Mouse (Mus musculus) brain, embryonic 18.5 days (tissue): ENCODE results near the gene Pde11a.
A peak's percentile ranks its signal among the peaks of the same experiment; 100 is the strongest.

Experiments
- DNase-seq: peaks from one replicate; pipeline ENCODE4 v3.0.0-alpha.2; 2012; ENCODE audit warnings: low read depth, low spot score

Gene Pde11a

DNA sequence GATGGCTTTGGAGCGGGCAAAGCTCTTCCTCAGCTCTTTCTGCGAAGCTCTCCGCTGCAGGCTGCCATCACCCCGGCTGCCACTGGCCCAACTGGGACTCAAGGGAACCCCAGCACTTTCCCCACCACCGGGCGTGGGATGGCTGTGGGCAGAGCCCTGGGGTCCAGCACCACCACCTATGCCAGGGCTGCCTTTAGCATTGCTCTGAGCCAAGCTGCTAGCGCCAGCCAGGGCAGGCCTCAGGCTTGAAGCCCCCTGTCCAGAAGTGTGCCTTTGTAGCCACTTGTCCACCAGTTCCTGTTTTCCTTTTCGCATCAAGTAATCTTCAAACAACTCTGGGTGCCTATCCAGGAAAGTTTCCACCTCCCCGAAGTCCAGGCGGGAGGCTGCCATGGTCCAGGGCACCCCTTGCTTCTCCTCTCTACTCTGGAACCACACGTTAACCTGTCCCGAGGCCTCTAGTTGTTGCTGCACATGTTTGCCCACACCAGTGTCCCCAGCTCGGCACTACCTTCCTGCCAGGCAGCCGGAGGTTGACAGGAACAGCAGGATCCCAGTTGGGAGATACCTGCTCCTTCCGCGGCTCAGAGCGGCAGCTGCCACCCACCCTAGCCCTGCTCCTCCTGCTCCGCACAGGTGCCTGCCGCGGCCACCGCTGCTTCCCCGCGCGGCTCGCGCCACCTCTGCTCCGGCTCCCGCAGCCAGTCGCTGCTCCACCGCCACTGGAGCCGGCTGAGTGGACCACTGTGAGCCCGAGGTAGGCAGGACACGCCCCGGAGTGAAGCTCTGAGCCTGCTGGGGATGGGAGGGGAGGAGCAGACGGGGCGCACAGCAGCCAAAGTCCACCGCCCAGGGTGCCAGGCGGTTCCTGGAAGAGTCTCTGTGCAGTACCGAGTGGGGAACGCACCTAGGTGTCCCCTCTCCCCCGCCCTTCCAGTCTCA is at the start of gene Pde11a:
Pde11a (minus strand) TSS at position 560 of the 942 bp plus-strand sequence.
- DNase-seq = no peak

DNA sequence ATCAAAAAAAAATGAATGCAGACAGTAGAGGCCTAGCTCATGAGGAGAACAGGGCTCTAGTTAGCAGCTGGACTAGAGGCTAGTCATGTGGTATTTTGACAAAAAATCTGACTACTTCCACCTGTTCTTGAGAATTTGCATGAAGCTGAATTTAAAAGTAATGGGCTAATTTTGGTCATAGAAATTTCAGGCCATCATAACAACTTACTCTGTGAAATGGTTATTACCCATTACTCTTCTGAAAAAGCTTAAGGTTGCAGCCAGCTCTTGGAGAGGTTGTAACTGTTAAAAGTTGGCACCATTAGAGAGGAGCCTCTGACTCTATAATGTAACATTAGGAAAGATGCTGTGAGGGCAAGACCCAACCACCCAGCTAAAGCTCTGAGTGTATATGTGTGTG is 48.0 kb upstream of the Pde11a start:
- no peak for DNase-seq

DNA sequence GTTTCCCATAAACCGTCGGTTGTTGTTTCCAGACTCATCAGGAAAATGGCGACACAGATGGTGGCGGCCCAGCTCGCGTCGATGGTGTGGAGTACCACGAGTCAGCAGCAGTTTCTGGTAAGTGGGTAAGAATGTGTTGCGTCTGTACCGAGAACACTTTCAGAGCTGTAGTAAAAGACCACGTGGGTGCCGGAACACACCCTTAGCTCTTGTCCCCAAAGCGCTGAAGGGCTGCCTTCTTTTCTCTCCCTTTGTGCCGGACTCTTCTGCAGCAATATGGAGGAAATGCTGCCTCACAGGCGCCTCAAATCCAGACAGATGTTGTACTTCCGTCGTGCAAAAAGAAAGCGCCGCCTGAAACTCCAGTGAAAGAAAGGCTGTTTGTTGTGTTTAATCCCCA is 40.1 kb upstream of the Pde11a start:
- no peak for DNase-seq

DNA sequence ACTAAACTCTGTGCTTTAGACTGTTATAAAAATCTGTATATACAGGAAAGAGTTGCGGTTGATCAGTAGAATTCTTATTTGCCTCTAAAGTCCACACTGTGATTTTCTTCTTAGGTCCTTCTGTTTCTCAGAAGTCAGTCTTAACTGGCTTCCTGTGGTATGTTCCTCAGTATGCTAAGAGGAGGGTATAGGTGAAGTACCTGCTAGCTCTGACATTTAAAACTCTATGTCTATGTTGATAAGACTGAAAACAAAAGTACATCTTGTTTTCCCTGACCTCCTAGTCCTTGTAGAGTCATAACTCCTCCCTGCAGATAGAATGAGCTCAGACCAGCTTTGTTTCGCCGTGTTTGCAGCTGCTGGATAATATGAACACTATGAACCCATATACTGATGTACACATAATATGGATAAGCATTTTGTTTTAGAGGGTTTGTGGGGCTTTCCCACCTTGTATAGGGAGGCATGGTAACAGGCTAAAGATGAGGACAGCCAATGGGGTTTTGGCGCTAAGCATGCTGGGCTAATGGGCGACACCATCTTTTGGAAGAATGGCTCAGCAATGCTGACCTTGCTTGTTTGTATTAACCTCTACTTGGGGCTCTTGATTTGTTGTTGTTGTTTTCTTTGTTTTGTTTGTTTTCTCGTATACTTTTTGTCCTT is 36.1 kb upstream of the Pde11a start:
- DNase-seq = no peak

DNA sequence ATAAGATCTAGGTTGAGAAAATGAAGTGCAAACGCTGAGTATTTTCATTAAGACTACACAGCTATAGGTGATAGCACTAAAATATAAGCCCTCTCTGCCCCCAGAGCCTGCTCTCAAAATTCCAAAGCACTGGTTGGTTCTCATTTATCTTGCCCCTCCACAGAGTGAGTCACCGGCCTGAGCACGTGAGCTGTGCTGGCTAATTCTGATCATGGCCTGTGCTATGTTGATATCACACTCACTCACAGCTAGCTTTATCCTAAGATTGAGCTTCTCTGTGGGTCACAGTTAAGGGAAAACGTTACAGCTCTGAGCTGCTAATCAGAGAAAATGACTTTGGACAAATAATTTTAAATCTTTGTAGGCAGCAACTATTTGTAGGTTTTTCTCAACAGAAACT is 33.7 kb upstream of the Pde11a start:
- DNase-seq = no peak

DNA sequence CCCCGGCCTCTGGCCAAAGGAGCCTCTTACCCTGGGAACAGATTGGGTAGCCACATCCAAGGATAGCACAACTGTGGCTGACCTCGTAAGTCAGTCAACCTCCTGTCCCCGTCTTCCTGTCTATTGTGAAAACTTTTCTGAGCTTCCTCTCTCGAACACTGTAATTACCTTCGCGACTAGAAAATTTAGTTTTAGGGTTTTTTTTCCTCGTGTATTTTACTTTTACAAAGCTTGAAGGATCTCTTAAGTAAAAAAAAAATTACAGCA is 32.0 kb upstream of the Pde11a start:
- no peak for DNase-seq

DNA sequence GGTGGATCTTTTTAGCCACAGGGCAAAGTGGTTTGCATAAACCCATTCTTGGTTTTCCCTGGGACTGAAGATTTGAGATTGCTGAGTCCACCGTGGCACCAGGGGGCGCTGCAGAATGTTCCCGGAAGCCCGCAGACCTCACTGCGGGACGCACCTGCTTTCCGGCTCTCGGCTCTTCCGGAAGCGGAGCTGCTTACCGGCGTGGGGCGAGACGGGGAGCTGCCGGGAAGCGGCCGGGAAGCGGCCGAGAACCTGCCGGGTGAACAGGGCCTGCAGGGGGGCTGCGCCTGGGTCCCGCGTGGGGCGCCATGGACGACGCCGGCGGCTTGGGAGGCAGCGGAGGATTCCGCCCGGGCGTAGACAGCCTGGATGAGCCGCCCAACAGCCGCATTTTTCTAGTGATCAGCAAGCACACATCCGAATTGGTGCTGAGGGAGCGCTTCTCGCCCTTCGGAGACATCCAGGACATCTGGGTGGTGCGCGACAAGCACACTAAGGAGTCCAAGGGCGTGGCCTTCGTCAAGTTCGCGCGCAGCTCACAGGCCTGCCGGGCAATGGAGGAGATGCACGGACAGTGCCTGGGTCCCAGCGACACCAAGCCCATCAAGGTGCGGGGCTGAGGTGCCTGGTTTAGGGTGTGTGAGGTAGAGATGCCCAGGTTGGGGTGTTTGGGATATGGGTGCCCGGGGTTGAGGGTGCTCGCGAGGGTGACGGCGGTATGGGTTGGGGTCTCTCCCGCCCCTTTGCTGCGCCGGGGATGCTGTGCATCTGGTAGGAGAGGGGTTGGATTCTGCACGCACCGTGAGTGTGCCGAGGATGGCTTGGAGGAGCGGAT is 31.5 kb upstream of the Pde11a start, which contains the start of gene Rbm45:
Rbm45 (plus strand) TSS at position 164 of the 835 bp plus-strand sequence.
- DNase-seq = peak; percentile 71

DNA sequence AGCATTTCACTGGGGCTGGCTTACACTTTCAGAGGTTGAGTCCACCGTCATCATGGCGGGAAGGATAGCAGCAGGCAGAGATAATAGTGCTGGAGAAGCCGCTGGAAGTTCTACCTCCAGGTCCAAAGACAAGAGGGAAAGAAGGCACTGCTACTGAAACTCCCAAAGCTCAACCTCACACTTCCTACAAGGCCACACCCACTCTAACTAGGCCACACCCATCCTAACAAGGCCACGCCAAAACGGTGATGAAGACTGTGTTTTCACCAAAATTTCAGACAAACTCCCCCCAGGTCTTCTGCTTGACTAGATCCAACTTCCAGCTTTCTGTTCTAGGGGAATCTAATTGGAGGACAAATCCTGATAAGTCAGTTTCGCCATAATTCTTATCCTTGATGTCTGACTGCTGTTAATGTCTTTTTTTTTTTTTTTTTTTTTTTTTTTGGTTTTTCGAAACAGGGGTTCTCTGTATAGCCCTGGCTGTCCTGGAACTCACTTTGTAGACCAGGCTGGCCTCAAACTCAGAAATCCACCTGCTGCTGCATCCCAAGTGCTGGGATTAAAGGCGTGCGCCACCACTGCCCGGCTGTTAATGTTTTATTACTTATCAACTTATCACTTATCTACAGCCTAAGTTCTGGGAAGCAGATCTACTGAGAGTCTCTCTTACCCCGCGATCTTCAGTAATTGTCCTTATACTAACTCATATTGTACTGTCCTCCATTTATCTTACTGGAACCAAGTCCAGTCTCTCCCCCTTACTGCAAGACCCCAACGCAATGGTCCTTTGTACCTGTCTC is 30.5 kb upstream of the Pde11a start:
- DNase-seq = no peak

DNA sequence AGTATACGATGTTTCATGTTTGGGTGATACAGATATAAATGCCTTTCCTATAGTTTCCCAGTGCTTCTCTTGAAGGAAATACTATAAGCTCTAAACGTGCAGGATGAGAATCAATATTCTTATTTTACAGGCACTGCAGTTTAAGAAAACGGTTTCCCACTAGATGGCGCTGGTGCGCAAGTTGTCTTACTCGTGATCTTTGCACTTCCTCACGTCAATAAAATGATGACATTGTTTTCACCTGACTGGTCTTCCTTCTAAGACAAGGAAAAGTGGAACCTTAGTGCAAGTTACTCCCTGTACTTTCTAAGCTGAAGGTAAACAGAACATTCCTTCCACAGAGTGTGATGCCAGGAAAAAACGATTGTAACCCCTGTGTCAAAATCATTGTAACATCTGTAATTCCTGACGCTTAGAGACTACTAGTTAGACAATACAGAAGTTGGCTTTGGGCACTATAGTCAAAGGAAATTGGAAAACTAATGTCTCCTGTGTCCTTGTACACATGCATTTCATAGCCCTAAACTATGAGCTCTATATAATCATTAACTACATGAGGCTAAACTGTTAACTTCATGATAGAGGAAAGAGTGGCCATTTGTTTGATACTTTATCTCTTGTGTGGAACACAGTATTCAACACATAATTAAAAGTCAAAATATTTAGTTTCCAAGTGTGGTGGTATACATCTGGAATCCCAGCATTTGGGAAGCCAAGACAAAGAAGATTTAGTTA is 28.8 kb upstream of the Pde11a start:
- peak; percentile 49 for DNase-seq

DNA sequence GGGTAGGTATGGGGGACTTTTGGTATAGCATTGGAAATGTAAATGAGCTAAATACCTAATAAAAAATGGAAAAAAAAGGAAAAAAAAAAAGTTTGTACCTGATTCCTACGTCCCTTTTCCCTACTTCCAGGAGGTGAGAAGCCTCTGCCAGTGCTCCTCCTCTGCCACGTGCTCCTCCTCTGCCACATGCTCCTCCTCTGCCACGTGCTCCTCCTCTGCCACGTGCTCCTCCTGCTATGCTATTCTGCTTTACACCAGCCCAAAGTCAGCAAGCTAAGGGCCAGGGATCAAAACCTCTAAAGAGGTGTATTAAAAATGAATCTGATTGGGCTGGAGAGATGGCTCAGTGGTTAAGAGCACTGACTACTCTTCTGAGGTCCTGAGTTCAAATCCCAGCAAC is 27.2 kb upstream of the Pde11a start:
- DNase-seq = no peak

DNA sequence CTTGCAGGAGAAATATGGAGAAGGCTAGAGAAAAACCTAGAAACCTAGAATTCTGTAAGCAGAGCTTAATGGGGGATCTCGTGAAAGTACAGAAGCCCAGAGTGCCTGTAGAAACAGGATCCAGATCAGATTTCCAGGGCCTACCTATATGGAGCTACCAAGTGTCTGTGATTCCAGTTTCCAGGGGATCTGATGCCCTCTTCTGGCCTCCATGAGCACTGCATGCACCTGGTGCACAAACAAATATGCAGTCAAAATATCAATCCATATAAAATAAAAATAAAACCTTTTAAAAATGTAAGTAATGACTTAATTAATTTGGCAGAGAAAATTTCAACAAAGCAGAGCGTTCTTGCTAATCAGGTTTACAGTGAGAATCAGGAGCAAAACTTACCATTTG is 23.5 kb upstream of the Pde11a start:
- DNase-seq = no peak

DNA sequence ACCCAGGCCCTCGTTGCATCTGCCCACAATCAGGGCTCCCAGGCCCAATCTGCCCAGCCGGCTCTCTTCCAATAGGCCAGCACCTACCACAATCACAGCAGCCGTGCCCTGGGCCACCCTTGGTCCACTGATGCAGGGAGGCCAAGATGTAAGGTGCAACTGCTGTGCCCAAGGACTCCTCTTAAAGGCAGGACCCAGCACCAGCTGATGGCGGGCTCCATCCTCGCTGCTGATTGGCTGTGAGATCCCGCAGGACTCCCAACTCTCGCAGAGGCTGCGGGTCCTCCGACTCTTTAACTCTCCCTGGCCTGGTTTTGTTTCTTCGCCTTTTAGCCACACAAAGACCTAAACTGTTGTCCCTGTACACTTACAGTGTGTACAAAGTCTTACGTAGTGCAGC is 21.7 kb upstream of the Pde11a start, which contains the start of gene Cyct:
Cyct (minus strand) TSS at position 225 of the 400 bp plus-strand sequence.
- DNase-seq = no peak

DNA sequence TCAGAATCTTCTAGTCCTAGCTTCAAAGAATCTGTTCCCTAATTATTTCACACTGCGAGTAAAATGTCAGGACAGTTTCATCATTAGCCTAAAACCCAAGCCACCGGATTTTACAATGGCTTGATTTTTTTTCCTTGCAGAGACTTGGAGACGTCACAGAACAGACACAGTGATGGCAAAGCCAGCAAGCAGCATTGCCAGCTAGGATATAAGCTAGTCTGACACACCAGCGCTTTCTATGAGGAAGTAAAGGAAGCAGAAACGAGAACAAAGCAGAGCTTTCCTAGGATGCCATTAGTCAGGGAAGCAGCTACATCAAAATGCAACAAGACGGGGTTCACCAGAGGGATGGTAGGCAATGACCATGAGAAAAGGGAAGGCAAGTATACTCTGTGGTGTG is 9.3 kb upstream of the Pde11a start:
- no peak for DNase-seq

DNA sequence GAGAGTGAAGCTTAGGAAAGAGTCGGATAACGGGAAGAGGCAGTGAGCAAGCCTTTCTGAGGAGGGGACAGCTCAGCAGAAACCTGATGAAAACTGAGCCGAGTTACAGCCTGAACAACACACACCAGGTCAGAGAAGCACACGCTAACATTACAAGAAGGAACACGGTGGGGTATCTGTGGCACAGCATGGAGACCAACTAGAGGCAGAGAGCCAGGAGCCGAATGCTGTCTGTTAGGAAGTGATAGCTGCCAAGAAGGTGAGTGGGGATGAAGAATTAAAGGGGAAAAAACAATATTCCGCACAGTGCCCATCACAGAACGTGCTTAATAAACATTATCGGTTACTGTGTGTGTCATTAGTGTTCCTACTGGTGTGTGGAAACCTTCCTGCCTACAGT is 3.6 kb upstream of the Pde11a start:
- no peak for DNase-seq

DNA sequence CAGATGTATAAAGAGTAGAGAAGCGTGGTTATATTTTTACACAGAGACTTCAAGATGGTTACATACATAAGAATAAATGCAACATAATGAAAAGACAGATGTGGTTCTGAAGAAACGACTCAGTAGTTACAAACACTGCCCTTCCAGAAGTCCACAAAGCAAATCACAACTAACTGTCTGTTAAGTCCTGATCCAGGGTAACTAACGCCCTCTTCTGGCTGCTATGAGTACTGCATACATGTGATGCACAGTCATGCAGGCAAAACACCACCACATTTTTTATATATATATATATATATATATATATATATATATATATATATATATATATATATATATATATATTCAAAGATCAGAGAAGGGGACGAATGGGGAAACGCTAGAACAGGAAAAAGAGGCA is 4.0 kb downstream of the Pde11a start:
- DNase-seq = no peak

DNA sequence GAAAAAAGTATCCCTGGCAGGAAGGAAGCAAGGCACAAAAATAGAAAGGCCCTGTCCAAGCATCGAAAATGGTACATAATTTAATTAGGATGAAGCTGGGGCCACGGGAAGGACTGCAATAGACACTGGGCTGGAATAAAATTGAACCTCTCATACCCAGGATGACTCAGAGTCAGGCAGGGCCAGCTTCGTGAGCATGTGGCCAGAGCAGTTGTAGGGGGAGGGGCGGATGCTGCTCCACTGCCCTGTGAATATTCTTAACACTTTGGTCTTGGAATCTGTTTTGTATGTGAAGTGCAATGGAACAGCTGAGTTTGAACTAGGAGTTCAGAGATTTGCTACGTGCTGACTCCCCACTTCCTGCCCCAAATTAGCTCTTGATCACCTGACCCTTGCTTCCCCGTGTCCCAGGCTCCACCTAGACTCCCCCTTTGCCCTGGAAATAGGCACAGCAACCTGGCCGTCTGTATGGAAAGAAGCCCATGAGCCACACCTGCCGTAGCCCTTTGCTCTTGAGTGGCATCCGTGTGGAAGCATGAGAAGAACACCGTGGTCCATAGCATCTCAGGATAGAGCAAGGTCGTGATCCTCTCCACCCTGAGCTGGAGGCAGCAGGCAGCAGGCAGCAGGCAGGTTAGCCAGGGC is 6.3 kb downstream of the Pde11a start:
- DNase-seq = no peak

DNA sequence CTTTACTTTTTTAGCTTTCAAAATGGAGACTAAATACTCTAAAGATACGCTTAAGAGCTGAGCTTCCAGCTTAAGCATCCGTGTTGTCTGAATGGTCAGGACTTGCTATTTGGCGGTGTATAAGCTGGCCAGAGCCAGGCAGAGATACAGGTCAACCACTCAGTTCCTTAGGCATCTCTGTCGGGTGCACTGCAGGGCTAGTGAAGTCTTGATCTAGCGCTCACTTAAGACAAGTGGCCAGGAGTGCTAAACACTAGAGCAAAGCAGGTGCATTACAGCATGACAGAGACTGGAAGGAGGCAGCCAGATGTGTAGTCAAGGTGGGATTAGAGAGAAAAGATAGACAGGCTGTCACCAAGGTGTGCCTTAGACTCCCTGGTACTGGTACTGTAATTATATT is 8.5 kb downstream of the Pde11a start:
- DNase-seq = no peak

DNA sequence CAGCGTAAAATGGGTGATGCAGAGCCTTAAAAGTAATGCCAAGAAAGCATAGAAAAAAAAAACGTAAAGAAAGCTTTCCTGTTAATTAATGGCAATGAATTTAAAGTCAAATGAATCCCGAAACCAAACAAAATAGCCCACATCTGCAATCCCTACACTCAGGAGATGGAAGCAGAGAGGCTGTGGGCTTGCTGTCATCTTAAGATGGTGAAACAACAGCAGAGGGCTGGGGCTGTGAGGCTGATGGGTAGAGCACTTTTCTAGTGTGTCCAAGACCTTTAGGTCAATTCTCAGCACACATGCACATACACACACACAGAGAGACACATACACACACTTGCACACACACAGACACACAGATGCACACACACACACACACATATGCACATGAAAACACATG is 12.4 kb downstream of the Pde11a start:
- DNase-seq = no peak

DNA sequence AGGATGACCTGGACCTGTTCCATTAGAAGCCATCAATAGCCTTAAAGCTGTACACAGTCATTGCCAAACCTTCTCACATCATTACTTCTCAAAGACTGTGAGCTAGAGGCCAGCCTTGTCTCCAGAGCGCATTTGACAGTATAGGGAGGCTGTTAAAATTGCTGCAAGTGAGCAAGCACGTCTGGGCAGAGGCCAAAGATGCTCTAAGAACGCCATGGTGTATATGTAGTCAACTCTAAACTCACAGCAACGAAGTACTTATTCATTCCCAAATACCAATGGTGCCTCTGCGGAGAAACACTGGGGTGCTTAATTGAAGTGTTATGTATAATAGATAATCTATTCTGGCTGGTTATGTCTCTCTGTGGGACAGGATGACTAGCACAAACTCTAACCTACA is 14.1 kb downstream of the Pde11a start:
- DNase-seq = no peak

DNA sequence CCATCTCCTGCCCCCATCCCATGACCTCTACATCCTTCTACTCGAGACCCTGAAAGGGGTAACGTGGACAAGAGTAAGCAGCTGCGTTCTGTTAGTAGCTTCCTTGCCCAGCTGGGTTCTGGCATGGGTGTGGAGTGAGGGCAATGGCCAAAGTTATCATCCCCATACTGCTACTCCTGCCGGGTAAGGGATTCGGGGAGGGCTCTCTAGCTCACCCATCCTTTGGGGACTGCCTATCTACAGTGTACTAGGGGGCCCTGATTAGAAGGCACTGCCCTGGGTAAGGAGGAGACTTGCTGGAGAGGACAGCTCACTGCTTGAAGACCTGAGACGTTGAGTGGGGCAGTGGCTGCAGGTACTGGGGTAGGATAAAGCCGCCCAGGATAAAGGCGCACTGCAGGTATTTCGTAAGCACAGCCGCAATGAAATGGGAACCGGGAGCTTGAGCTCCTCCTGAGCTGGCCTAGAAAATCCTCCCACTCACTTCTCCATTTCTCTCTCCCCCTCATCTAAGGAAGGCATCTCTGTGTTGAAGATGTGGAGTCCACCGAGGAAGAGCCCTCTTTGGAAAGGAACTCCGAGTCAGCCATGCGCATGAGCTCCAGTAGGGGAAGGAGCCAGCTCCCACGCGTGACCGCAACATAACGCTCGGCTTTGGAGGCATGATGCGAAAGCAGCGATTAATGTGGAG is 15.2 kb downstream of the Pde11a start:
- no peak for DNase-seq
